Mouse (Mus musculus) bone marrow, adult 2 months (tissue): ENCODE measurements around the gene Opalin. TPM values are rescaled to one million over a fixed set of nuclear protein-coding genes. Genes with fewer than 3 reads are reported as not detected.

ENCODE experiments used
- H3K27ac ChIP-seq: fragments of 200-500 bp; 2 replicates; pipeline ENCODE4 v1.5.1; 2012; ENCODE audit warnings: low read depth, mild to moderate bottlenecking, control low read depth, inconsistent platforms, low read length; ENCODE audit not compliant: control insufficient read depth, poor library complexity, insufficient read depth
- H3K4me1 ChIP-seq: fragments of 200-500 bp; 2 replicates; pipeline ENCODE4 v1.6.1; 2011; ENCODE audit warnings: low read length; ENCODE audit not compliant: control insufficient read depth, insufficient read depth
- H3K4me3 ChIP-seq: fragments of 200-500 bp; replicated peaks from 2 replicates; pipeline ENCODE3; 2011; ENCODE audit warnings: mild to moderate bottlenecking, low read depth, low read length, control low read depth; ENCODE audit not compliant: control insufficient read depth
- CTCF ChIP-seq: fragments of 200-500 bp; IDR thresholded peaks from 2 replicates; pipeline ENCODE4 v1.5.1; 2011; ENCODE audit warnings: low read length, control low read depth; ENCODE audit not compliant: control insufficient read depth, insufficient read depth
- POLR2A ChIP-seq: fragments of 200-500 bp; IDR thresholded peaks from 2 replicates; pipeline ENCODE4 v1.6.1; 2011; ENCODE audit warnings: low read depth, mild to moderate bottlenecking, control low read depth, low read length, borderline replicate concordance; ENCODE audit not compliant: control insufficient read depth
- WGBS: fragments of 180-500 bp; shearing (Covaris S2); methylation state at CpG from one replicate; pipeline ENCODE4 v1.1.7; 2018; 5-methylcytosine and 5-hydroxymethylcytosine counted together
- polyA plus RNA-seq: library from polyadenylated mRNA; stranded (reverse); fragments of >200 nt; gene quantifications from 2 replicates; pipeline ENCODE4 v1.2.4, GENCODE M21; 2011; ENCODE audit warnings: low replicate concordance; ENCODE audit not compliant: missing spikeins, insufficient read depth, insufficient read length

Gene Opalin
- polyA plus RNA-seq, 1 experiment: not detected

DNA sequence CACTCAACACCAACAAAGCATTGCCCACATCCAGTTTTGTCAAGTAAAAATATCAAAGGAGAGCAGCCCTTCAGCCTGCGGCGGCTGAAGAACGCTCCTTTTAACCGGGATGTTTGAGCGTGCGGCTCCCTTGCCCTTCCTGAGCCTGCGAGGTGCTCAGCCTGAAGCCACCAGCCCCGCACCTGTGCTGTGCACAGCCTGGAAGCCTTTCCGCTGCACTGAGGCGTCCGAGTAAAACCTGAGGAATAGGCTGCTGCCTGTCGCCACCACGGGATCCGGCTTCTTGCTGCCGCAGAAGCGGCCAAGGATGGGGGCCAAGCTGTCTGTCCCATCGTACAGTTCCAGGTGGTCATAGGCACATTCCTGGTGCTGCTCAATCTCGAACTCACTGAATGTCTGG lies 11.6 kb upstream of the Opalin start:
- no peak overlapping the region for H3K4me3 ChIP-seq
- WGBS: 33% methylated on average over 18 of the region's 18 CpGs
- no peaks in the 10 kb centered on the region; the same call in 1 of the 2 replicates for H3K4me1 ChIP-seq
- TF ChIP-seq CTCF (no peak), POLR2A (no peak)
- no peak overlapping the region for H3K27ac ChIP-seq

DNA sequence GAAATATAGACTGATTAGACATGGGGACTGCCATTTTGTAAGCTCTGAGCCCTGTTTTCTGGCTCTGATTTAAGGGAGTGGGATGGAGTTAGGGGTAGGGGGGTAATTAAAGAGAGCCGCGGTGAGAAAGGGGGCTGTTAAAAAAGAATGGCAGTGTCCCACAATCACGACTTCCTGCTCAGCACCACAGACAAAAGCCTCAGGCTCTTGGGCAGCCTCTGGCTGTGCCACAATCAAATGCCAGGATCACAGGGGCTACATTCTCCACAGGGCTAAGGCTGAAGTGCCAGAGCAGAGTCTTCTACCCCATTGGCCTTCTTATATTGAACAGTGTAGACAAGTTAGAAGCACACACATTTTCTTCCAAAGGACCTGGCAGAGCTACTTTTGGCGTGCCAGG lies 11.0 kb upstream of the Opalin start:
- no peaks in the 10 kb centered on the region; the same call in 1 of the 2 replicates for H3K4me1 ChIP-seq

DNA sequence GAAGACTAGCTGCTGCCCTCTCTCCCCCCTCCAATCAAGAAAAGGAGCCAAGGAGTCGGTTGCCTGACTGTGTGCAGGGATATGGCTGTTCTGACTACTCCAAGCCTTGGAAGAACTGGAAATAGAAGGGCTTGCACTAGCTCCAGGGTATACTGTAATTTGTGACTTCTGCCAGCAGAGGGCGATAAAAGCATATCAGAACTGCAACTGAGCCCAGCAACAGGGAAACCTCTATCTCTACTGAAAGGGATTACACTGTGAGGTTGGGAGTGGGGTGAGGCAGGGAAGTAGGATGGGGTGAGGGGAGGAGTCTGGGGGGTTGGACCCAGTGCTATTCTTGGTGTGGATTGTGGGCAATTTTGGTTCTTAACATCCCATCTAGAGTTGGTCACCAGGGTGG lies 9.8 kb upstream of the Opalin start:
- TF ChIP-seq CTCF (peak; percentile 21; the same call in 1 of the 2 replicates), POLR2A (no peak)
- H3K27ac ChIP-seq: no peak overlapping the region
- H3K4me3 ChIP-seq: no peak overlapping the region
- no peaks in the 10 kb centered on the region; the same call in 1 of the 2 replicates for H3K4me1 ChIP-seq
- WGBS: 0% methylated on average over 2 of the region's 2 CpGs

More for the DNA sequence above, 11.0 kb upstream of the Opalin start:
- no peak overlapping the region for H3K4me3 ChIP-seq
- H3K27ac ChIP-seq: no peak overlapping the region
- WGBS: 21% methylated on average over 4 of the region's 4 CpGs
- no peak for TF ChIP-seq CTCF

DNA sequence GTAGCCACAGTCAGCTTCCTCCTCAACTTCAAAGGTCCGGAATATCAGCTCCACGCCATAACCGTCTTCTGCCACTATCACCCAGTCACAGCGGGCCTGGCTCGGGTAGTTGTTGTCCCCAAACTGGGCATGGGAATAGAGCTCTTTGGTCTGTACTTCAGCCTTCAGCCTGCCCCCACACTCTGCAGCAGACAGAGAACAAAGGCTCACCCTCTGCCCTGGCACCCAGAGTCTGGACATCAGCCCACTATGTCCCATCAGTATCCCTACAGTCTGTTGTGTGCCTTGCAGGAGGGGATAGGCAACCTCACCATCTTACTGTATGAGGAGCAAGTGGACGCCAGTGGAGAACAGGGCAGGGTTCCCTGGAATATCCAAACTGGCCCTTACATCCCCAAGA lies 9.4 kb upstream of the Opalin start:
- 78% methylated on average over 6 of the region's 6 CpGs for WGBS
- no peak overlapping the region for H3K4me3 ChIP-seq
- no peak overlapping the region for H3K27ac ChIP-seq
- H3K4me1 ChIP-seq: no peaks in the 10 kb centered on the region; the same call in 1 of the 2 replicates
- TF ChIP-seq CTCF: no peak
- no peak for TF ChIP-seq POLR2A

DNA sequence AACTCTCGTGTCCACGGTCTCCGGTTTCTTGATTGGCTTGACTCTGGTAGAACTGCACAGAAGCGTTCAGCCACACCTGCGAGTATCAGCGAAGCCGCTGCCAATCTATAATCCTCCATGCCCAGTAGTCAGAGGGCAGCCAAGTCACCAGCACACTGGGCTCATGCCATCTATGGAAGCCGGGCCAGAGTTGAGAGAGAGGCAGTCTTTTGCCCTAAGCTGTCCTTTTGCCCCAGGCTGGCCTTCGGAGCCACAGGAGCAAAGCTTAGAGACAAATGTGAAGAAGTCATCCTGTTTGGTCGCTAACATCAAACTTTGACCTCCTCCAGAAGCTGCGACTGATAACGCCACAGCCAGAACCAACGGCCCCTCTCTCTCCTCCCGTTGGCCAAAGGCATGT lies 6.7 kb upstream of the Opalin start:
- no peaks in the 10 kb centered on the region; the same call in 1 of the 2 replicates for H3K4me1 ChIP-seq
- TF ChIP-seq POLR2A (no peak), CTCF (no peak)
- 83% methylated on average over 14 of the region's 14 CpGs for WGBS

DNA sequence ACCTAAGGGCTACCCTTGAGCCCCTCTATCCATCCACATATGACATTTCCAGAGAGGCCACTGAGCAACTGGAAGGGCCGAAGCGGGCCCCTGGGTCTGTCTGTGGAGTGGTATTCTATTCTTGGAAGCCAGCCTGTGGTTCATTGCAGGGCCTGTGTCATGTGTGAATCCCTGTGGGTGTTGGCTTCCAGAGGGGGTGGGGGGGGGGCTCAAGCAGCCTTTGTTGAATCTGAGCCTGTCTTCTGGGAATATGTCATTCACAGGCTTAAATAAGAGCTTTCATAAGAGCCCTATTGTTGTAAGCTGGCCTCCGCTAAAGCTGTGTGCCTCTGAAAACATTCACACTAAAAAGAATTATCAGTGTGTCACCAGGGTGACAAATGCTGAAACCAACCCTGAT lies 4.7 kb upstream of the Opalin start:
- H3K27ac ChIP-seq: no peak overlapping the region
- H3K4me1 ChIP-seq: no peaks in the 10 kb centered on the region
- TF ChIP-seq POLR2A (no peak), CTCF (no peak)
- H3K4me3 ChIP-seq: no peak overlapping the region
- 74% methylated on average over 3 of the region's 3 CpGs for WGBS

More for the DNA sequence above, 6.7 kb upstream of the Opalin start:
- Histone ChIP-seq H3K4me3 (no peak overlapping the region), H3K27ac (no peak overlapping the region)

DNA sequence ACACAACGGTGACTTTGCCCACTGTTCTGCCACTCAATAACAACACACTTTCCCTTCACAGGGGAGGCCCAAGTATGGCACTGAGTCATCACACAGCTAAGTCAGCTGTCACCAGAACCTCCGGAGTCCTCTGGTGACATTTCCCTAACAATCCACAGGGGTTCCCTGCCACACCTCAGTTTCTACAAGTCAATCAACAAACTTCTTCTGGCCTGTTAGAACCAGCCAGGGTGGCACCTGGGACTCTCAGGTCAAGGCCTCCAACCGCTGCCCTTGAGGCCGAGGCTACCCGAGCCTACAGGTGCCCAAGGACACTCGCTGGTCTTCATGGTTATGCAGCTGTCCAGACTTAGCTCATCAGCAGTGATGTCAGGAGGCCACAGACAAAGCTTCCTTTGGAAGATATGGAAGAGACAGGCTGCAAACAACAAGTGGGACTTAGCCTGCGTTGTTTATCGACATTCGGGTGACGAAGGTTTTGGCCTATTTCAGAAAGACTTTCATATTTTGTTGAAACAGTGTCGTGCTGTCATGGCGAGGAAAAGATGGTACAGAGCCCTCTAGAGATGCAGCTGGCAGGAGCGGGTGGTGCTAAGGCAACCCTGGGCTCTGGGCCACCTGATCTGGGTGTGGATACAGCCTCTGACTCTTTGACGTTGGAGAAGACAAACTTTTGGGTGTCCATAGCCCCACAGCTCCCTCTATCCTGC lies 3.0 kb downstream of the Opalin start:
- Histone ChIP-seq H3K27ac (no peak overlapping the region), H3K4me3 (no peak overlapping the region), H3K4me1 (no peaks in the 10 kb centered on the region)
- WGBS: 83% methylated on average over 14 of the region's 14 CpGs
- TF ChIP-seq POLR2A (no peak), CTCF (no peak)

DNA sequence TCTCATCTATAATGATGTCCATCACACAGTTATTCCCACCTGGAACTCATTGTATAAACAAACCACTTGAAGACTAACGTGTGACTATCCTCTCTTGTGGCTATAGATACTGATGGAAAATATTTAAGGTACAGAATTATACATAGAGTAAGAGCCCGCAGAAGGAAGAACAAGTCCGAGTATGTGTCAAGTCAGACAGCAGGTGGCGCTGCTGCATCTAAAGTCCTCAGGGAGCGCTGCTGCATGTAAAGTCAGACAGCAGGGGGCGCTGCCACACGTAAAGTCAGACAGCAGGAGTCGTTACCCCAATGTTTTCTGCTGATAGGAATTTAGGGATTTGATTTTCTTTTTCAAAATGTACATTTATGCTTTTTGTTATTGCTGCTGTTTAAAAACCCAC lies 5.4 kb downstream of the Opalin start:
- WGBS: under 1% methylated on average over 8 of the region's 8 CpGs

More for the DNA sequence above, 5.4 kb downstream of the Opalin start:
- no peak overlapping the region for H3K27ac ChIP-seq
- no peaks in the 10 kb centered on the region for H3K4me1 ChIP-seq
- TF ChIP-seq CTCF (peak; percentile 100), POLR2A (no peak)
- no peak overlapping the region for H3K4me3 ChIP-seq
